Mouse (Mus musculus) cerebellum, postnatal 14 days (tissue): Measurements from ENCODE around the gene Sez6.

Experiments
- DNase-seq, 2 experiments: peaks; one replicate each; pipeline ENCODE4 v3.0.0; 2021; ENCODE audit warnings: mixed read lengths in 2 of 2

Gene Sez6

DNA sequence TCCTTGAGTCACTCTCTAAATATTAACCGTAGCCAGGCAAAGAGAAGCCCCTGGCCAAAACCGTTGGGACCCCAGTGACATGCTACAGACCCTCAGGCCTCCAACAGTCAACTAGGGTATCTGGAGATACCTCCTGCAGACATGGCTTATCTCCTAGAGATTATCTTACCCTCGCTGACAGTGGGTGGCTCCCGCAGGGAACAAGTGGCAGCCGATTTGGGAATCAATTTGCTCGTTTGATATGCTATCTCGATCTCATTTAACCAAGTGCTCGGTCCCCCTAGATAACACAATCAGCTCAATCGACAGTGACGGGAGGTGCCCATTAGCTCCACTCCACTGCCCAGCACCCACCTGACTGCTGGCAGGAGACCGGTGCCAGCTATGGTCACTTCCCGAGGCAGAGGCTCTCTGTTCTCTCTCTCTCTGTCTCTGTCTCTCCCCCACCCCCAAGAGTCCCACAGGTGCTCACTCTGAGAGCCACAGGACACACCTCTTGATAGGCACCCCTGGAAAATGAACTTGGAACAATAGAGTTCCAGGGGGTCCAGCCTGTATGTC, 19.6 kb downstream of the Sez6 start:
- peak; percentile 66 to 72 for DNase-seq

DNA sequence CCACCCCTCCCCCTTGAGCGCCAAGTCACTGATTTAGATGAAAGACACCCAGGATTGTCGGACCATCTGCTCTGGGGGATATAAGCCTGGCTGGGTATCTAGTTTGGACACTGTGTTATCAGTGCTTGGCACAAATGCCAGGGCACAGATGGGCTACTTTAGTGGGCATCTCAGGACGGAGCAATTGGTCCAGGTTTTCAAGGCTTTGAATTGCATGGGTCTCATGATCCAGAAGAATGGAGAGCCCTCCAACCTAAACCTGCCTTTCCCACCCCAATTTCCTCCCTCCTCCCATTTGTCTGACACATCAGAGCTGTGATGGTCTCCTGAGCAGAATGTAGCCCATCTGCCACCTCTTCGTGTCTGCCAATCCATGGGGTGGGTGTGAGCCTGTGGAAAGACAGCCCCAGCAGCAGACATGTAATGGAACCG, 20.2 kb downstream of the Sez6 start:
- DNase-seq, result peak; percentile 92 to 95

DNA sequence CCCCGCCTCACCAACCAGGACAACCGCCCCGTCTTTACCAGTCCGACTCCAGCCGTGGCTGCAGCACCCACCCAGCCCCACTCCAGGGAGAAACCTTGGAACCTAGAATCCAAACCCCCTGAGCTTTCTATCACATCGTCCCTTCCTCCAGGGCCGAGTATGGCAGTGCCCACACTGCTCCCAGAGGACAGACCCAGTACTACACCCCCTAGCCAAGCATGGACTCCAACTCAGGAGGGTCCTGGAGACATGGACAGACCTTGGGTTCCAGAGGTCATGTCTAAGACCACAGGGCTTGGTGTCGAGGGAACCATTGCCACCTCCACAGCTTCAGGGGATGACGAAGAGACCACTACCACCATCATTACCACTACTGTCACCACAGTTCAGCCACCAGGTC, 23.1 kb downstream of the Sez6 start:
- peak; percentile 65 to 74 for DNase-seq

DNA sequence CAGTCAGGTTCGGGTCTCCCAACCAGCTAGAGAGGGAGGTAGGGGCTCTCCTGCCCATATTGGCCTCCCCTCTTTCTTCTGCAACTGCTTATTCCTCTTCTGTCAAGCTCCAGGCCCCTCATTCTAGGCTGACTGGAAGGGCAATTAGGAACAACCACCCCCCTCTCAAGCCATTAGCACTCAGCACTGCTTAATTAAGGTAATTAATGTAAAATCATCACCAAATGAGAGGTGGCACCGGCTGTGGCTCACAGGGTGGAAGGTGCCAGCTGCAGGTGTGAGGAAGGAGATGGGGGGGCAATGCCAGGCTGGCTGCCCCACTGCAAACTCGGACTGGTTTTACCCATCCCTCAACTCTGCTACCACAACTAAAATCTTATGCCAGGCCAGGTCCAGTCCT, 25.8 kb downstream of the Sez6 start:
- DNase-seq, result no peak

DNA sequence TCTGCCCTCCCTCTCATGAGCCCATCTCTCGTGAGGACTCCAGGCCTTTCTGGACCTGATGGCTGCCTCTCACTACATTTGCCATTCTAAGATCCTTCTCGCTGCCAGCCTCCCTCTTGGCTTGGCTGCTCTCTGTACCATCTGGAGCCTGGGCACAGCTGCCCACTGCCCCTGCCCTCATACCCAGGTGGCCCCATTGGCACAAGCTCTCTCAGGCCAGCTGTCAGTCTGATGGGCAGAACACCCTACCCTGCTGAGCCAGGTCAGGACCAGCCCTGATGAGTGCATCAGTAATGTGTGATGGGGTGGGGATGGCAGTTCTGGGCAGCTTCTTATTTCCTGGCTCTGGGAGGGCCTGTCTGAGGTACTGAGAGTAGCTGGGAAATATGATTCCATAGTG, 27.7 kb downstream of the Sez6 start:
- DNase-seq, result peak; percentile 82 to 84

DNA sequence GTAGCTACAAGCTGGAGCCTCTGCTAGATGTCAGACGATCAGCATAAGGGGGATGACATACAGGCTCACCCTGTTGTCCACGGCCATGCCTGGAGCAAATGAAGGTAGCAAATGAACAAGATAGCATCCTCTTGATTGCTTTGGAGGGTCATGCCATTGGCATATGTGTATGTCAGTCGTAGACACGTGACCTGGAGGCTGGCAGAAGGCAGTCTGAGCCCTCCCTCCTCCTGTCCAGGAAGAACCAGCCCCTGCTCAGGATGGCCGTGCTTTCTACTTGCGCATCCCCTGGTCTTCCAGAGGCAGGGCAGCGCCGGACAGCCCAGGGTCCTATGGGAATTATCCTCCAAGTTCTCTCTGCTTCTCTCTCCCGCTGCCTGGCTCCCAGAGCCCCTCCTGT, 28.3 kb downstream of the Sez6 start:
- peak in 1 of 2 experiments; percentile 51 for DNase-seq

DNA sequence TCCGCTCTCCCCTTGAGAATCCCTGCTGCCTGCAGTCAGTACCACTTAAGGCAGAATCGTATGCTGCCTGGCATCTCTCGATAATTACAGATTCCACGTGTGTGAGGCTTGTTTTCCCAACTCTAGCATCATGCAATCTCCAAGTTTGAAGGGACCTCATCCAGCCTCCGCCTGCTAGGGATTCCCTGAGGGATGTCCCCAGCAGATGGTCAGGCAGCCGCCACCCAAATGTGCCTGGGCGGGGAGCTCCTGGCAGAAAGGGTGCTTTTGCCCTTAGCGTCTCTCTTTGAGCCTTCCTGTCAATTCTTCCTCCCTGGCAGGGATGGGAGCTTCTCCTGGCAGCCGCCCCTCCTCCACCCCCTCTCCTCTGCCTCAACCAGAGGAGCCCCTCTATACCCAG, 29.6 kb downstream of the Sez6 start:
- peak in 1 of 2 experiments; percentile 49 for DNase-seq

DNA sequence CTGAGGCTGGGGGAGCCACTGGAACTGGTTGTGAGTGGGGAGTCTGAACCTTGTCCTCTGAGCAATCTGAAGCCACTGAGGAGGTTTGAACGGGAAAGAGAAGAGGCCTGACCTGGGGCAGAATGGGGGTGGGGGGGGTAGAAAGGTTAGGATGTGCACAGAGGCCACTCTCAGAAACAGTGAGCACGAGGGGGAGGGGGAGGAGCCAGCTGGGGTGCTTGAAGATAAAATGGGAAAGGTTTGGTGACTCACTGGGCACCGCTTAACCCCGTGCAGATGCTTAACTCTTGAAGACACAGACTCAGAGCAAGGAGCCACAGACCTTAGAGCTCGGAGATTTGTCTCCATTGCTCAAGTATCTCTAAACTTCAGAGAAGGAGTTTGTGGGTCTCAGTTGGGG, 30.3 kb downstream of the Sez6 start:
- DNase-seq, result no peak

- DNase-seq, result peak; percentile 64 to 72
Observed at GRCm38 (mm10) chr11:77962946-77963345, 32.3 kb downstream of the Sez6 start.

DNA sequence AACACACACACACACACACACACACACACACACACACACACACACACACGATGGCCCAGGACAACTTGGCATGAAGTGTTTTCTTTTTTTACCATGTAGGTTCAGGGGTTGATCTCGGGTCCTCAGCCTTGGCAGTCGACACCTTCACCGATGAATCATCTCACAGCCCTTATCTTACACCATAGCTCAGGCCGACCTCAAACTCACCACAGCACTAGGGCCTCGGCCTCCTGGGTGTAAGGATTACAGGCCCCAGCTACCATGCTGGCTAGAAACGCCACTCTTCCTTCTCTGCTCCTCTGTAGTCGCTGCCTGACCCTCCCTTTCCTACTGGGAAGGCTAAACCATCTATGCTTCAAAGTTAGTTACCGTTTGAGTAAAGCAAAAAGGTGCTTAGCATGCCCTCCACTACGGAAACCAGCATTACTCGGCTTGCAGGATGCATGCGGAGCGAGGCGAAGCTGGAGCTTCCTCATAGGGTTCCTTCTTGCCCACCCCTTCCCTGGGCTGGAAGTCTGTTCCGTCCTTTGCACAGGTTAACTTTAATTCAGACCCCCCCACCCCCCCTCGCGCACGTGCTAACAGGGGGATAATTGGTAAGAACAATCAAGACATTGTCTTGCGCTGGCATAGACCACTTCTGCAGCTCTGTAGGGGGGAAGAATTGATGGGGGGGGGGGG, 34.0 kb downstream of the Sez6 start:
- DNase-seq, result no peak

DNA sequence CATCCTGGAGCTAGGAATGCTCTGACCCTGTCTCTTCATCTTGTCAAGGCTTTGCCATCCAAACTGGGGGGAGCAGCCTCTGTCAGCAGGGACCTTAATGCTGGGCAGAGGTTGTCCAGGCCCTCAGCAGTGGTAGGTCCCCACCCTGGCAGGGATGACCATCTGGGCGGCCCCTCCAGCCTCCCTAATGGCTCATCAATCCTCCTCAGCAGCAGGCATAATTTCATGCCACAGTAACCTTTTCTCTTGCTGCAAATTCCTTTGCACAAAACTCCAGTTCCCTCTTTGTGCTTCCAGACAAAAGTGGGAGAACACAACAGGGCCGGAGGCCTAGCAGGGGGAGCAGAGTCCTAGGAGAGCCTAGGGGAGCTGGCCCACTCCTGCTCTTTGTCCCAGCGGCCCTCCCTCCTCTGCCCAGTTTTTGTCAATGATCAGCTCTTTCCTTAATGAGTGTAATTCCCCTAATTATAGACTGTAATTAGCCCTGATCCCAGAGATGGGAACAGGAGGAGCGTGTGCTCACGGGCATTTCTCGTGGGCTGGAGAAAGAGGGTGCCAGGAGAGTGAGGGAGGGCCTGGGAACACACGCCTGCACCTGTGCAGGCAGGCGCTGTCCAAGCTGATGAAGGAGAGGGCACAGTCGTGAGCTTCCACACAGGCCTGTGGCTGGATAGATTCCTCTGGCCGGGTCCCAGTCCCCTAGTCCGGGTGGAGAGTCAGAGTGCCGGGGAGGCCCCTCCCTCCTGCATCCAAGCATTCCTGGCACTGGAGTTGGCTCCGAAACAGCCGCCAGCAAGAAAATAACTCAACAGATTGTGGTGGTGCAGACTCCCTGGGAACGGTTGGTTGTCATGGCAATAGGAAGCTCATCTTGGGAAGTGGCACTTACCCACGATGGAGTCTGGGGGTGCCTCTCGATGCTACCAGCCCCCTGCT, 34.8 kb downstream of the Sez6 start:
- DNase-seq, result peak; percentile 95 to 97

- peak; percentile 78 to 81 for DNase-seq
Observed at GRCm38 (mm10) chr11:77966037-77966391, 35.4 kb downstream of the Sez6 start.

DNA sequence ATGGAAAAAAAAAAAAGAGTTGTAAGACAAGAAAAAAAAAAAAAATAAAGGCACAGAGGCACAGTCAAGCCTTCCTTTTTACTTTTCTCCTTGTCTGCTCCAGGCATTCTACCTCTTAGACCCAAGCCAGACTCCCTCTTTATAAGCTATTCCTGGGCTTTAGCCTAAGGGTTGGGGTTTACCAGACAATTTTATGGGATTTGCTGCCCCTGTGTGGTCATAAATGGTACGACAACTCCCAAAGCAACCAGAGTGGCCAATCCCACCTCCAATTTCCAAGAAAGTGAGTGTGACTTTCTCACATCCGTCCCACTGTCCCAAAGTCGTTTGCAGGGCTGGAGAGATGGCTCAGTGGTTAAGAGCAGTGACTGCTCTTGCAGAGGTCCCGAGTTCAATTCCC, 36.5 kb downstream of the Sez6 start:
- peak; percentile 92 for DNase-seq

- DNase-seq, result peak in 1 of 2 experiments; percentile 9
Observed at GRCm38 (mm10) chr11:77968786-77969185, 38.2 kb downstream of the Sez6 start.

- peak; percentile 64 to 70 for DNase-seq
Observed at GRCm38 (mm10) chr11:77970718-77971117, 40.1 kb downstream of the Sez6 start.

- DNase-seq, result peak; percentile 8 to 11
Observed at GRCm38 (mm10) chr11:77973520-77973919, 42.9 kb downstream of the Sez6 start.

DNA sequence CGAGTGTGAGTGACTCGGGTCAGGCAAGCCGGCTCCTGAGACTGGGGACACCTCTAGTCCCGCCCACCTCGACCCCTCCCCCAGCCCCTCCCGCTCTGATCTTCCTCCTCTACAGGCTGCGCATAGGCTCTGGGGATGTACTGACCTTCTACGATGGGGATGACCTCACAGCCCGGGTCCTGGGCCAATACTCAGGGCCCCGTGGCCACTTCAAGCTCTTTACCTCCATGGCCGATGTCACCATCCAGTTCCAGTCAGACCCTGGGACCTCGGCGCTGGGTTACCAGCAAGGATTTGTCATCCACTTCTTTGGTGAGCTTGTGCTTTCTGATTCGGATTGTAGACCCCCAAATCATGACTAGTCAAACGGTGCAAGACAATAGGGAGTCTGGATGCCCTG, 43.7 kb downstream of the Sez6 start:
- no peak for DNase-seq

DNA sequence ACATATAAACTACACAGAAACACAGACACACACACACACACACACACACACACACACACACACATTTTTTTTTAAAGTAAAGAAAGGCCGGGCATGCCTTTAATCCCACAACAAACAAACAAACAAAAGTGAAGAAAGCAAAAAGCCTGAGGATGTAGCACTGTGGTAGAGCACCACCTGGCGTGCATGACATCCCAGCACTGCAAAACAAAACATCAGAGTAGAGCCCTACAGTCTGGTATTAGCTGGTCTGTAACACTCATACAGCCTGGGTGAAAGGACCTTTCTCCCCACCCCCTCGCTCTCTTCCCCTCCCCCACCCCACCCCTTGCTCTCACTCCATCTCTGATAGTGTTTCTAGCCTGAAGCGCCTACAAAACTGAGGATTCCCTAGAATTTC, 45.3 kb downstream of the Sez6 start:
- DNase-seq, result no peak

DNA sequence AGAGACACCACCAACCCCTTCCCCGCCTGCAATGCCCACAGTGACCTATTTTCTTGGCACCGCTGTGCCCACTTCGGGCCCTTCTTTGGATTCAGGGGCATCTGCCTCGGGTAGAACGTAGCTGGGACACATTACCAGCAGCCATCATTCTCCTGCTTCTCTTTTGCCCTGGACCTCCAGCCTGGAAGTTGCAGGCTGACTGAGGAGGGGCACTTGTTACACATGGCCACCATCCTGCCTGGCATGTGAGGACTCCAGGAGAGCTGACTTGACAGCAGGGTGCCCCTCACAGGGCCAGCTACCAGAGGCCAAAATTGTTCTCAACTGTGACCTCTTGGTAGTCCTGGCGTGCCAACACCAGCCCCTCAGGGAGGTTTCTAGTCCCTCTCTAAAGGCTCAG, 47.6 kb downstream of the Sez6 start:
- DNase-seq, result peak; percentile 24 to 28

- DNase-seq, result peak; percentile 21 to 26
Observed at GRCm38 (mm10) chr11:77979221-77979809, 48.7 kb downstream of the Sez6 start.

DNA sequence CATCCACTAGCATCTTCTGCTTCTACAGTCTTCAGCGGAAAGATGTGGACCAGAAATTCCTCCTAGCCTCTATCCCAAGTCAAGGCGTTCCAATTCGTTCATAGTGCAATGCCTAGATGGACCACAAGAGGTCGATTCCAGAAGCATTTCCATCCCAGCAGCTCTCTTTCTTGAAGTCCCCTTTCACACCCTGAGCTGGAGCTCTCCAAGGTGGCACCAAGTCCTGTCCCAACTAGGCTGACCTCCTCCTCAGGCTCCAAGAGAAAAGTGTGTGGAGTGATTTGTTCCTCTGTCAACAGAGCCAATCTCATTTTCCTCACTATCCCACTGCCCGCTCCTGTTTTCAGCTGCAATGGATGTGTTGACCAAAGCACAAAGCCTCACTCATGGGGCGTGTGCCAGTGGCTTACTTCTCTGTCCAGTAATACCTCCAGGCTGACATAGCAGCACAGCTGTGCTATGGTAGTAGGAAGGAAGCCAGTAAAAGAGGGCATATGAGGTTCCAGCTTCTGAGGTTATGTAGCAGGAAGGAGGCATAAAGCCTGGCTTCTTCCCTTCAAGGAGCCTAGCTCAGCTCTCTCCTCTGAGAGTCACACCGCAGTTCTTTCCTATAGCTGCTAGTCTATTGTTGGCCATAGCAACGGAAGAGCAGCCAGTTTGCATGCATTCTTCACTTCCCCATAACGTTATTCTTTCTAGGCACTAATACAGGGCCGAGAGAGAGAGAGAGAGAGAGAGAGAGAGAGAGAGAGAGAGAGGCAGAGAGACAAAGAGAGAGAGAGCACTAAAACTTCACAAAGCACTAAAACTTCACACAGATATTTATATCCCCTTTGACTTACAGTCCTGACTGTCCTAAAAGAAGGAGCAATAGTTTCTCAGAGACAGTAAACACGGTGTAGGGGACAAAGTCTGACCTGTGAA, 49.9 kb downstream of the Sez6 start:
- DNase-seq, result peak; percentile 78
